Mouse (Mus musculus) 3T3-L1 (cell line): ENCODE measurements around the gene Pdik1l.

Experiments
- DNase-seq: peaks from one replicate; pipeline ENCODE4 v3.0.0-alpha.2; 2015; ENCODE audit warnings: low read depth, low spot score

Pdik1l gene

DNA sequence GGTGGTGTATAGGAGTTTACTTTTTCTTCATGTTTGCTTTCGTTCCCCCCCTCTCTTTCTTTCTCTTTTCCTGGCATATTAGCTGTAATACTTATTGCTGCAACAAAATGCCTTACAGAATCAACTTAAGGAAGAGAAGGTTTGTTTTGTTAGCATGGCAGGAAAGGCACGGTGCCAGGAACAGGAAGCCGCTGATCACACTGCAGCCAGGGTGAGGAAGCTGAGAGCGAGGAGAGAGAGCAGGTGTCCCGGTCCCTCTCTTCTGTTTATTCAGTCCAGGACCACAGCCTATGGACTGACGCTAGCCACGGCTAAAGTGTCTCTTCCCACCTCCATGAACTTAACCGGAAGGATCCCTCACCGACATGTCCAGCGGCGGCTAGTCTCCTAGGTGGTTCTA is 29.3 kb downstream of the Pdik1l start:
- DNase-seq, result no peak

DNA sequence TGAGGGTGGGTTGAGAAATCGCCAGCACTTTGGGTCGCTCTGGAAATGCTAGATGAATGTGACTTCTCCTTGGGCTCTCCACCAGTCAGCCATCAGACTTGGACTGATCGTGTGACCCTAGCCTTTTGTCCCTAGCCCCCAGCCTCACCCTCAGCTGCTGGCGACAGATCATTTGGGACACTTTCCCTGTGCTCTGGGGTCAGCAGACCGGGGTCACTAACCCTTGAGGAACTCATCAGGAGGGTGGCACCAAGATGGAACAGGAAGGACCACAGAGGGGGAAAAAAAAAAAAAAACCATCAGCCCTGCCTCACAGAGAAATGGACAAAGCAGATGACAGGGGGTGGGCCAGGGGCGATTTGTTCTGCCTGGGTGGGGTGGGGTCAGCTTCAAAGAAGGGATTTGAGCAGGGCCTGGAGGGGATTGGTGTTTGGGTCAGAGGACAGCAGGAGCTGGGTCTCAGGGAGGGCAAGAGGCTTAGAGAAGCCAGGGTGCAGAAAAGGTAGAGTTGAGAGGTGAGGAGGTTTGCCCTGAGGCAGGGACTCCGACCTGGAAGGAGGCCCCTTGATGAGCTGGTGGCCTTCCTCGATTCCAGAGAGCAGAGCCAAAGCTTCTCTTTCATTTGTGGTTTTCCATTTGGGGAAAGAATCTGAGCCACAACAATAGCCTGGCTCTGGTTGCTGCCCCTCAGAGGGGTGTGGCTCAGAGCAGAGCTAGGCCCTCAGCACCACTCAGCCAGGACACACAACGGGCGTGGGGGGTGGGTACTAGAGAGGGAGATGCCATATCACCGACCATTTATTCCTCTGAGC is 30.3 kb downstream of the Pdik1l start:
- DNase-seq, result no peak

DNA sequence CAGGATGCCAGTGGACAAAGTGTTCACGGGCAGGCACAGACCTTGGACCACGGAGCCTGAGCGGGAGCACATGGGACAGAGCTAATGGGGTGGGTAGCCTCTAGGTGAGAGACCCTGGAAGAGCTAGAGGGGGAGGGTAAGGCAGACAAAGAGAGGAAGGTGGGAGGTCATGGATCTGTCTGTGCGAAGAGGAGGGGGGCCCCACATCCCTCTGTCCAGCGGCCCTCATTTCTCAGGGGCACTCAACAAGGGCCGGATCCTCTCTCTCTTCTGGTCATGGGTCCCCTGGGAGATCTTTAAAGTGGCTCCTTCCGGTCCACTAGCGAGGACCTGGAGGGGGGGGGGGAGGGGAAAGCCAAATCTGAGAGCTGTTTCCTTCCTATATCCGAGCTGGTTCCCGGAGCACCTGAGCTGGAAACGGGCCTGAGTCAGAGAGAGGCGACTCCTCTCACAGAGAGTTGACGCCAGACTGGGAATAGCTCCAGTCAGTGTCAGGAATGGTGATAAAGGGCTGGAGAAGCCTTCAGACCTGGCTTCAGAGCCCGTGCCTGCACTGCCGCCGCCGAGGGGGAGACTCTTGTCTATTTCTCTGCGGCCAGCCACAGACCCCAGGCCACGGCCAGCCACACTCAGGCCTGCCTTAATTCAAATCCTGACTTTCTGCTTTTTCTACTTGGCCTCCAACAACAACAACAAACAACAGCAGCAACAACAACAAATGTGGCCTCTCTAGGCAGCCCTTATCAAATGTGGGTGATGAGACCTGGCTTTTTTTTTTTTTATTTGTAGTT is 31.1 kb downstream of the Pdik1l start:
- DNase-seq, result no peak

DNA sequence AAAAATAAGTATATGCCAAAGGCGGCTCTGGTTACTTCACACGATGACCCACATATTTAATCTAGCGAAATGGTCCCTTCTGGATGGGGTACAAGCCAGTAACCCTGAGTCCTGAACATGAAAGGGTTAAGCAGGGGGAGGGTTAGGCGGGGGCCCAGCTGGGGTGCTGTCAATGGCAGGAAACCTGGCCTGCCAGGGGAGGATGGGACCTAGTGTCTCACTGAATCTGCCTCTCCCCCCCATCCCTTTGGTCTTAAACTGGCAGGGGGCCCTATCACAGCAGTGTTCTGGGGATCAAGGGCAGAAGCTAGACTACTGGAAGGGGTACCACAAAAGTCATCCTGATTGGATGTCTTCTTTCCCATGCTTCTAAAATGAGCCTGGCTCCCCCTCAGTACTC is 31.8 kb downstream of the Pdik1l start:
- no peak for DNase-seq

DNA sequence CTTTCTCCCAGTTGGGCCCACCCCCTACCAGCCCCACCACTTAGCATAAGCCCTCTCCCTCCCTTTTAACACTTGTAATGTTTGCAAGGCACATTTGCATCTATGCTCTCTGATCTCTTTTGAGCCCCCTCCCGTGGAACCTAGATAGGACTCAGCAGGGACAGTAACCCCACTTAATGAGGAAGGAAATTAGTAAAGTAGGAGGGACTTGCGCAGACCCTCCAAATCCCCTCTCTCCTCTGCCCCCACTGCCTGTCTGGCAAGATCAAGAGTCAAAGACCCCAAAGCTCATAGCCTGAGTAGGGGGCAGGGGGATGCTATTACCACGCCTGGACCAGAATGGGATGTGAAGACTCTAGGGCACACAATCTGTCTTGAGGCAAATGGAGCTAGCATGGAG is 32.9 kb downstream of the Pdik1l start:
- DNase-seq, result no peak

DNA sequence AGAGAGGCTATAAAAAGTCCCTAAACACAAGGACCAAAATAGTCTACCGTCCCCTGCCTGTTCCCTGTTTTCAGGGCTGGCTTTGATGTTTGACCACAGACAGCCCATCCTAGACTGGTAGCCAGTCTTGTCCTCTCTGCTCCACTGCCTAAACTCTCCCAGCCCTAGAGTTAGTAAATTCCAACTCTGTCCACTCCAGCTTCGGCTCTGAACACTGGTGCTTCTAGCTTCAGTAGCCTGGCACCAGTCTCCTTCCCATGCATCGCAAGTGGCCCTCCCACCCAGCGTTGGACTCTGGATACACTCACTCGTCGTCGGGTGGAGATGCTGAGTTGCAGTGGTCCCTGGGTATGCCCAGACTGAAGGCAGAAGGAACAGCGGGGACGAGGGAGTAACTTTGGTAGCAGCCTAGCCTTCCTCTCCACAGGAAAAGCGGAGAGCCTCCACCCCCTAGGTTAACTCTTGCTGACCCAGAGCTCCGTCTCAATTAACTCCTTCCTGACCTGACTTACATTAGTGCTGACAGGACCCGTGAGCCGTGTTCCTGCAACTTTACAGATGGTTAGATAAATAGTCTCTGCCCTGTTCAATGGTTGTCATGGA is 33.9 kb downstream of the Pdik1l start, which contains the start of gene Grrp1:
Grrp1 (minus strand) TSS at position 385 of the 603 bp plus-strand sequence.
- DNase-seq, result no peak

DNA sequence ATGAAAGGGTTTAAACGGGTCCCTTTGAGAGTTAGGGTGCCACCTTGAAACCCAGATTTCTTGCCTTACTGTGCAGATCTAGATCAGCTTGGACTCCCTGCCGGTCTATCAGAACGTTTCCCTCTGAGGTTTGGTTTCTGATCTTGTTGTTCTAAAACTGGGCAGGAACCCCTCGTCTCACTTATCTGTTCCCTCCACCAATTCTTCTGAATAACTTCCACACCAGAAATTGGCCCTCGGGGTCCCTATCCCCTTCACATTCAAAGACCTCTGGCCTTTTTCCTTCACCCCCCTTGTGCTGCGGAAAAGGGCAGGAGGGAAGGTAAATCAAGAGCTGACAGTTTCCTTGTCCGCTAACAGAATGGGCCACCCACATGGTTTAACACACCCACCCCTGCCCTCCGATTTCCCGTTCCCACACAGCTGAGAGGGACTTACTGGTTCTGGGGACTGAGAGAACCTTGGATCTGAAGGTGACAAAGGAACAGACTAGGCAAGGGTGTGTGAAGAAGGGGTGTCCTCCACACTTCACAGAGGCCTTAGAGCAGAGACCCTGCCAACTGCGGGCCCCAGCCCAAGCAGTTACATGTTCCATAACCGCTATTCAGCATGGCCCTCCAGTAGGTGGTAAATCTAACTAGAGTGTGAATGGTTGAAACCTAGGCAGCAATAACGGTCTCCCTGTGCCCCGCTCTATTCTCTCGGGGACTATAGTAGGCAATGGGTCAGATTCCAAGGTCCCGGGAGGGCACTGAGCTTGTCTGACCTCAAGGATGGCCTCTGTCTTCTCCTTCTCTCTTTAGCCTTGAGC is 34.6 kb downstream of the Pdik1l start:
- DNase-seq, result no peak

DNA sequence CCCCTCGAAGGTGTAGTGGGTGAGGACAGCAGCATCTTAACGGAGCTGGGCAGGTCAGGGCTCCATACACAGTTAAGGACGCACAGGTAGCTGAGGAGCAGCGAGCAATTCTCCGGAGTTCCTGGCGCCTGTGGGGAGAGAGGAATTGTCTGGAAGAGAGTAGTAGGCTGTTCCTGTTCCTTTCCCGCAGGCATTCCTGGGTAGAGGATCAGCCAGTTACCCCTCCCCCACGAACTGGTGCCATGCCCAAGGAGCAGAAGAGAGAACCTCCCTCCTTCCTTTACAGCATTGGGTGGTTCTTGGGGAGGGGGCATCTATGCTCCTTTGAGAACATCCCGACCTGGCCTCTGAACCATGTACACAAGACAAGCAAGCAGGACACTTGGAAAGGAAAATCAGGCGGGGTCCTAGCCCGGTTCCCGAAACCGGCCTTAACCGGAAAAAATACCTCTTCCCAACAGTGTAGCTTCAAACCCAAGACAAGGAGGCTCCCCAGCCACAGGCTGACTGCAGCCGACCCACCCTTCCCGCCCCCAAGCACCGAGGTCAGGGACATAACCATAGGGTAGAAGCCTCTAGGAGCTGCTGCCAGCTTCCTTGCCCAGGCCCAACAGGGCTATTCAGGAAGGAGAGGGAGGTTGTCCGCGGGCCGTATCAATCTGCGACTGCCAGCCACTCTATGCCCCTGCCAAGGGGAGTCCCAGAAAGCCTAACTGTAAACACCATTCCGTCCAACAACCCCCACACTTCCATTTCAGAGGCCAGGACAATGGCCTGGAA is 35.4 kb downstream of the Pdik1l start:
- no peak for DNase-seq

DNA sequence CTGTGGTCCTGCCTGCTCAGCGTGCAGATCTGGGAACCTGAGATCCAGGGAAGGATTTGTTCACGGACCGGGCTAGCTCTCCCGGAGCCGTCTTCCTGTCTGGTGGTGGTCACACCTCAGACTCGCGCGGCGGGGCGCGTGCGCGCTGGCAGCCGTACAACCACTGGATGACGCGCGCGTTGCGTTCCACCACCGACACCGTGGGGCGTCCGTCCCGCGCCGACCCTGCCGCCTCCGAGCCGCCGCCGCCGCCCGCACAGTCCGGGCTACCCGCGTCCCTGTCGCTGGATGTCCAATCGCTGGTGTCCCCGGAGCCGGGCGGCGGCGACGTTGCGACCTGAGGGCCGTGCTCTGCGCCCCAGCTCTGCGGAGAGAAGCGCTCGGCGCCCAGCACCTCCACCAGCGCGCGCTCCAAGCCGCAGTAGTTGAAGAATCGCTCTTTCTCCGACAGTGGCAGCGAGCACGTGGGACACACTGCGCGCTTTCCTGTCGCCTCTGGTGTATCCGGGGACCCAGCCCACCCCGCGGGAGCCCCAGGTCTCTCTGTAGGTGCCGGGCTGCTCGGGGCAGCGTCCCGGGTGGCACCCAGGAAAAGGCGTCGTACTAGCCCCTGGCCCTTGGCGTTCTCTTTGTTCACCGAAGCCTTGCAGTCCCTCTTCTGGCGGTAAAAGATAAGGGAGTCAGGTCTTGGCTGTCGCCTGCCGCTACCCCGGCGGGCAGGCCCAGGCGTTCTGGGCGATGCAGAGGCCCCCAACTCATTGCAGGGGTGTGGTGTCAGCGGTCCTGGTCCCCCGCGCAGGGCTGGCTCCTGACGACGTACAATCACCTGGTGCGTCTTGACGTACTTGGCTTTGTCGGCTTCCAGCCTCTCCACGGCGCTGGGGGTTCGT is 36.2 kb downstream of the Pdik1l start:
- no peak for DNase-seq

DNA sequence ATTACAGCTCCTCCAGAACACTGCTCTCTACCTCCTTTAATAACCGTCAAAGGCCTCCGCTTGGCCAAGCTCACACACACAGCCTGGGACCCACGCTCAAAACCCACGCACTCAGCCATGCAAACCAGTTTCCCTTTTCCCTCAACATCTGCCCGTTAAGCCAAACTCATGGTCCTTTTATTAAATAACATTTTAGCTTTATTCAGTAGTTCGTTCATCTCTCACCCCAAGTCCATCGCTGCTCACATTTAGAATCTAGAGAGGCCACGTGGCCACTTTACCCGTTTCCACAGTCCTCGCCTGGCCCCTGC is 36.8 kb downstream of the Pdik1l start:
- no peak for DNase-seq

DNA sequence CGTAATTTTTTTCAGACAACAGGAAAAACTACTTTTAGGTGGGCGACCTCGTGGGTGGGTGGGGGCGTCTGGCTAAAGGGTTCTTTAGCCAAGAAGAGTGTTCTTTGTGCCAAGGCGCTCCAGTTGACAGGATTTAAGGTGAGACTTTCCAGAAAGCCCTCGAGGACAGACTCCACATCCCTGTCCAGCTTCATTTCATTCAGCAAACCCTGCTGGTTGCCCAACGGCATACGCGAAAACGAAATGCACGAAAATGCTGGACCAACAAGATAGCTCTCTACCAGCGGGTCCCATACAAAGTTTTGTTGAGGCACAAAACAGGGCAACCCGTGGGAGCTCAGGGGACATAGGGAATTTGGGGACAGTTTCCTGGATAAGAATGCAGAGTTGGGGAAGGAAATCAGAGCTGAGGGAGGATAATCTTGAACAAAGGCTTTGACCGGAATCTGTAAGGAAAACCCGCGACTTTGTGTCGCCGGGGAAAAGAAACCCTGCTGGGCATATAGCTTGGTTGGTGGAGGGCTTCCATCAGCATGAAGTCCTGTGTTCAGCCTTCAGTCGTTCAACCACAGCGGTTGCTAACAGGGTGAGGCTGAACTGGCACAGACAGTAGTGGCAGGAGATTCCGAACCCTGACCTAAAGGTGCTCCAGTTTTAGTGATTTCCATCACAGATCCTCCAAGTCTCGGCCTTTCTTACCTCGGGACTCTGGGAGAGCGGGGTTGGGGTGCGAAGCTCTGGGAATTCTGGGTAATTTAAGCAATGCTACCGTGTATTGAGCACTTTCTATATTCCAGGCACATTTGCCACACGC is 37.4 kb downstream of the Pdik1l start:
- no peak for DNase-seq

DNA sequence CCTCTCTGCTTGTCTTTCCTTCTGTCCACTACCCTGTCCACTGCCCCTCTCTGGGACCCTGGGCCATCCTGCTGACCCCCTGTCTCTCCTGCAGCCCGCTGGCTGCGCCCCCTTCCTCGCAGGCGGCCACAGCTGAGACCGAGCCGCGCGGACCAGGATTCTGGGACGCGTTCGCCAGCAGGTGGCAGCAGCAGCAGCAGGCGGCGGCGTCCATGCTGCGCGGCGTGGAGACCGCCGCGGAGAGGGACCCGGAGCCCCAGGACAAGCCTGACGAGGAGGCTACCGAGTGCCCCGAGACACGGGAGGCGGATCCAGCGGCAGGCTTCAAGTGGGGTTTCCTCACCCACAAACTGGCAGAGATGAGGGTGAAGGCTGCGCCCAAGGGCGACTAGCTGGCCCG is 38.0 kb downstream of the Pdik1l start:
- DNase-seq, result no peak

DNA sequence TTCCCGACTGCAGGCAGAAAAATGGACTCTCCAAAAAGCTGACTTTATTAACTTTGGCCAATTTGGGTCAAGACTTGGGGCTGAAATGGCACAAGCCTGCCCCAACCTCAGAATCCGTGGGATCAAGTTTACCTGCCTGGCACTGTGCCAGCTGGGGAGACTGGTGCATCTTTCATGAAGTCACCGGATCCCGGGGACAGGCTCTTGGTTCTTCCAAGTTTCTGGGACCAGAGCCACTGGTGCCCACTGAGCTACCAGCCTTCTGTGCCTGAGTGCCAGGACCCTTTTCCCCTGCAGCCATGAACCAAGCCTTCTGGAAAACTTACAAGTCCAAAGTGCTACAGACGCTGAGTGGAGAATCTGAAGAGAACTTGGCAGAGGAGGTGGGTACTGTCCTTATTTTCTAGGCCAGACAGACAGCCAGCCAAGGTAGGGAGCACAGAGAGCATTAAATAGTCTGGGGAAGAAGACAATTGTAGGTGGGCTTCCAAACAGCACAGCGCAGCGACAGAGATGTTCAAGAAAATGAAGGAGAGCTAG is 40.9 kb downstream of the Pdik1l start, which contains the start of gene Gm30191:
Gm30191 (plus strand) TSS at position 217 of the 540 bp plus-strand sequence.
- no peak for DNase-seq

DNA sequence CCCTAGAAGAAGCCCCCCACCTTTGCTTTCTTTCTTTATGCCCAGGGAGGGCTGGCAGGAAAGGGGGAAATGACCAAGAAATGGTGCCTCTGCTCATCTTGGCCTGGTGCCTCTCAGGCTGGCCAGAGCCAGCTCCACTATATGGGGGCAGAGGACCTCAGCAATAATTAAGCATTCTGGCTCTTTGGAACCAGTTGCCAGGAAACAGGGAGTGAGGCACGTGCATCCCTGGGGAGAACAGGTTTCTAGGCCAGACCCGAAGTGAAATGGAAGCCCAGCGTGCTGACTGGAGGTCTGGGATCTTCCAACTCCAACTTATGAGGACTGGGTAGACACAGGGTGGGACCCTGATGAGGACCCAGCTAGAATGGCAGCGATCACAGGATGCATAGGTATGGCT is 41.4 kb downstream of the Pdik1l start:
- no peak for DNase-seq

DNA sequence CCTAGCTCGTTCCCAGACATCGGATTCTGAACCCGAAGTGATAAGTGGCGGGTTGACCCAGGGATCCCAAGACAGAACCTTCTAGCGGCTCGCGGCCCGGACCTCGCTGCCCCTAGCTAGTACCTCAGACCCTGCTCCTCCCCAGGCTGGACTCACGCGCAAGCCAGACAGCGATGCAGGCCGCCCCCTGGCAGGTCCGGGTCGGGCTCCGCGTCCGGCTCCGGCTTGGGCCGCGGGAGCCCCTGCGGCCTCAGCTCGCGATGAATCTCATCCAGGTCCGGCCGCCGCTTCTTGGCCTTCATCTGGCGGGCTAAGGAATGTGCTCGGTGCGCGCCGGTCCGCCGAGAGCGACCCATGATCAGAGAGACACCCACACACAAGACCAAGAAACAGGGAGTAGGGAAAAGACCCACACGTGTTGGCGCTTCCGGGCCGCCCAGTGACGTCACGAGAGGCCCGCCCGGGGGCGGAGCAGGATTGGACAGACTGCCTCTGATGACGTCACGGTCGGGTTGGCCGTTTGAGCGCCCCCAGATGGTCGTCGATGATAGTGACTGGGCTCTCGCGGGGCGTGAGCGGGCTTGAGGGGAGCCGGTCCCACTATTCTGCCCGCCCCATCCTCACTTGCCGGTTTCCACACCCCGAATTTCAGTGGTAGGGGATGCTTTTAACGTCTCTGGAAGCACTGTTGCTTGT is 42.4 kb downstream of the Pdik1l start, which contains the start of gene Zfp593:
Zfp593 (minus strand) TSS at position 445 of the 696 bp plus-strand sequence.
- peak; percentile 90 for DNase-seq

DNA sequence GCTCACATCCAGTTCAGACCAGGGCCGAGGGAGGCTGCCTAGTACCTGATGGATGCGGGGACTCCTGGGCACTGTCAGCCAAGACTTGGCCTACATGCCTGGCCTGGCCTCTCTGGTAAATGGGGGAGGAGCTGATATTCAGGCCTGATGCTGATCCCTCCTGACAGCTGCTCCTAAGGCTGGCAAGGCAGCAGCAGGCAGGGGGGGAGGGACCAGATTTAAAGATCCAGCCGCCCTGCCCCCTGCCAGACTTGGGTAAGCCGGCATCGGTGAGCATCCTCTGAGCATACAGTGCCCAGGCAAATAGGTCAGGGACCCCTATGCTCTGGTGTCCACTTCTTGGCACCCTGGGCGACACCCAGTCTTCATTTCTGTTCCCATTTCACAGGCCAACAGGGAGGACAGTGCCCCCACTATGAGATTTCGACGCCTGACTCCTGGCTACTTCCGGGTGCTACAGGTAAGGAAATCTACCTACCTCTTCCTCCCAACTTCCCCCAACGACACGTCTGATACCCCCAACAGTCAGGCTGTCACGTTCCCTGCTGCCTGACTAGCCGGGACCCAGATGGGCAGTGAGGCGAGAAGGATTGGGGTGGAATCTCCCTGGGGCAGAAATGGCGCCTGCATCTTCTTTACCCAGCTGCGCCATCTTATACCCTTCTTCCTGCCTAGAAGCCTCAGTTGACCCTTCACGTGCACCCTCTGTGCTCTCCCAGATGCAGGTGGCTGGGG is 44.0 kb downstream of the Pdik1l start, which contains the start of gene E130218I03Rik:
E130218I03Rik (plus strand) TSS at position 147 of the 735 bp plus-strand sequence.
- DNase-seq, result no peak

DNA sequence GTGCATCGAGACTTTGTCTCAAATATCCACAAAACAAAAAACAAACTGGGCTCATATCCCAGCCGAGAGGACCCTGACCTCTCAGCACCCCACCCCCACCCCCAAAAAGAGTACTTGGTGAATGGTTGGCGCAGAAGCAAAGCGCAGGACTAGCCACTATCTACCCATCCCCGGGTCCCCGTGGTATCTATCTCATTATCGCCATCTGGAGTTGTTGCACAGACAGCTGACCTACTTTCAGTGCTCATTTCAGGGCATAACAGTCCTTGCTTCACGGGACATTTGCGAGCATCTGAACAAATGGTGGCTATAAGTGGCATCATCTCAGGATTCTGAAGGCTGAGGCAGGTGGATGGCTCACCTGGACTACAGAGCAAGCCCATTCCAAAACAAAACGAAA is 49.0 kb downstream of the Pdik1l start:
- DNase-seq, result peak; percentile 11
